Mouse (Mus musculus): ENCODE data around the gene Gpsm3. TPM values are rescaled to one million over a fixed set of nuclear protein-coding genes. Genes with fewer than 3 reads are reported as not detected.
"Not testable (repeated sequence)": the region's sequence is repeated elsewhere in the genome, so short reads cannot be mapped to it uniquely, and the experiment has no call there.

Gene Gpsm3
- 1 to 10 TPM; 5.1 to 5.6 TPM for total RNA-seq (2021)

- intact Hi-C loops (cut with DNase I) = no loop called here
Observed at GRCm38 (mm10) chr17:34589681-34590101, at the start of gene Gpsm3. TSS of gene Gpsm3 (plus strand) at chr17:34589806.

GRCm38 (mm10) chr17:34543567-34543966, 46.0 kb upstream of the Gpsm3 start:
- DNase-seq; intact Hi-C loops (cut with DNase I): not testable (repeated sequence)

More at GRCm38 (mm10) chr17:34589681-34590101, at the start of gene Gpsm3:
- DNase-seq = peak; percentile 72 to 76

GRCm38 (mm10) chr17:34546797-34547196, 42.8 kb upstream of the Gpsm3 start:
- intact Hi-C loops (cut with DNase I) = no loop called here
- no peak for DNase-seq

- no peak for DNase-seq
- intact Hi-C loops (cut with DNase I) = no loop called here
Observed at GRCm38 (mm10) chr17:34547601-34548000, 42.0 kb upstream of the Gpsm3 start.

GRCm38 (mm10) chr17:34549156-34549555, 40.5 kb upstream of the Gpsm3 start:
- no peak for DNase-seq
- intact Hi-C loops (cut with DNase I) = no loop called here

GRCm38 (mm10) chr17:34549843-34550242, 39.8 kb upstream of the Gpsm3 start:
- intact Hi-C loops (cut with DNase I) = loop anchor here (10.0 kb wide), 1 partner anchor 405 kb away; the partner anchor contains the start of gene H2-DMb2

GRCm38 (mm10) chr17:34555483-34555882, 34.1 kb upstream of the Gpsm3 start:
- peak; percentile 81 to 89 for DNase-seq
- intact Hi-C loops (cut with DNase I) = loop anchor here (2.0 to 10.0 kb wide), 3 partner anchors 62 to 411 kb away; partner anchors contain the start of genes Egfl8 and H2-DMb2

More at GRCm38 (mm10) chr17:34549843-34550242, 39.8 kb upstream of the Gpsm3 start:
- no peak for DNase-seq

GRCm38 (mm10) chr17:34556406-34556805, 33.2 kb upstream of the Gpsm3 start:
- intact Hi-C loops (cut with DNase I) = loop anchor here (5.0 to 10.0 kb wide), 2 partner anchors 61 to 412 kb away; partner anchors contain the start of genes Egfl8 and H2-DMb2
- DNase-seq = no peak

GRCm38 (mm10) chr17:34557411-34557810, 32.2 kb upstream of the Gpsm3 start:
- no peak for DNase-seq
- intact Hi-C loops (cut with DNase I) = loop anchor here (5.0 to 10.0 kb wide), 2 partner anchors 60 to 413 kb away; partner anchors contain the start of genes Egfl8 and H2-DMb2

GRCm38 (mm10) chr17:34559116-34559515, 30.5 kb upstream of the Gpsm3 start:
- intact Hi-C loops (cut with DNase I) = loop anchor here (5.0 to 10.0 kb wide), 2 partner anchors 58 to 414 kb away; partner anchors contain the start of genes Egfl8 and H2-DMb2
- DNase-seq = no peak

- intact Hi-C loops (cut with DNase I) = loop anchor here (5.0 to 10.0 kb wide), 2 partner anchors 57 to 415 kb away; partner anchors contain the start of genes Egfl8 and H2-DMb2
- no peak for DNase-seq
Observed at GRCm38 (mm10) chr17:34559895-34560294, 29.7 kb upstream of the Gpsm3 start.

- no peak for DNase-seq
- intact Hi-C loops (cut with DNase I) = no loop called here
Observed at GRCm38 (mm10) chr17:34560438-34560837, 29.2 kb upstream of the Gpsm3 start.

GRCm38 (mm10) chr17:34561200-34561599, 28.4 kb upstream of the Gpsm3 start:
- intact Hi-C loops (cut with DNase I) = no loop called here
- DNase-seq = no peak

GRCm38 (mm10) chr17:34562595-34562994, 27.0 kb upstream of the Gpsm3 start:
- intact Hi-C loops (cut with DNase I) = no loop called here
- DNase-seq = no peak

- no peak for DNase-seq
Observed at GRCm38 (mm10) chr17:34563354-34563753, 26.3 kb upstream of the Gpsm3 start.

GRCm38 (mm10) chr17:34564003-34564421, 25.6 kb upstream of the Gpsm3 start, which contains the start of gene Notch4:
TSS of gene Notch4 (plus strand) at chr17:34564268.
- intact Hi-C loops (cut with DNase I) = no loop called here
- DNase-seq = peak; percentile 55 to 58

More at GRCm38 (mm10) chr17:34563354-34563753, 26.3 kb upstream of the Gpsm3 start:
- intact Hi-C loops (cut with DNase I) = no loop called here

GRCm38 (mm10) chr17:34564796-34565195, 24.8 kb upstream of the Gpsm3 start:
- intact Hi-C loops (cut with DNase I) = no loop called here
- peak; percentile 59 to 60 for DNase-seq

- no peak for DNase-seq
- intact Hi-C loops (cut with DNase I) = loop anchor here (2.0 kb wide), 1 partner anchor 19 kb away; no protein-coding TSS in a partner anchor
Observed at GRCm38 (mm10) chr17:34567311-34567710, 22.3 kb upstream of the Gpsm3 start.

- no peak for DNase-seq
- intact Hi-C loops (cut with DNase I) = no loop called here
Observed at GRCm38 (mm10) chr17:34568421-34568820, 21.2 kb upstream of the Gpsm3 start.

GRCm38 (mm10) chr17:34569919-34570318, 19.7 kb upstream of the Gpsm3 start:
- no peak for DNase-seq
- intact Hi-C loops (cut with DNase I) = loop anchor here (5.0 kb wide), 1 partner anchor 47 kb away; the partner anchor contains the start of gene Egfl8

- no peak for DNase-seq
- intact Hi-C loops (cut with DNase I) = loop anchor here (5.0 kb wide), 1 partner anchor 45 kb away; the partner anchor contains the start of gene Egfl8
Observed at GRCm38 (mm10) chr17:34571875-34572274, 17.7 kb upstream of the Gpsm3 start.

GRCm38 (mm10) chr17:34572361-34572760, 17.2 kb upstream of the Gpsm3 start:
- no peak for DNase-seq
- intact Hi-C loops (cut with DNase I) = loop anchor here (5.0 kb wide), 1 partner anchor 45 kb away; the partner anchor contains the start of gene Egfl8

Data from heart, postnatal 10 days (tissue).